In the genomic region with DNA sequence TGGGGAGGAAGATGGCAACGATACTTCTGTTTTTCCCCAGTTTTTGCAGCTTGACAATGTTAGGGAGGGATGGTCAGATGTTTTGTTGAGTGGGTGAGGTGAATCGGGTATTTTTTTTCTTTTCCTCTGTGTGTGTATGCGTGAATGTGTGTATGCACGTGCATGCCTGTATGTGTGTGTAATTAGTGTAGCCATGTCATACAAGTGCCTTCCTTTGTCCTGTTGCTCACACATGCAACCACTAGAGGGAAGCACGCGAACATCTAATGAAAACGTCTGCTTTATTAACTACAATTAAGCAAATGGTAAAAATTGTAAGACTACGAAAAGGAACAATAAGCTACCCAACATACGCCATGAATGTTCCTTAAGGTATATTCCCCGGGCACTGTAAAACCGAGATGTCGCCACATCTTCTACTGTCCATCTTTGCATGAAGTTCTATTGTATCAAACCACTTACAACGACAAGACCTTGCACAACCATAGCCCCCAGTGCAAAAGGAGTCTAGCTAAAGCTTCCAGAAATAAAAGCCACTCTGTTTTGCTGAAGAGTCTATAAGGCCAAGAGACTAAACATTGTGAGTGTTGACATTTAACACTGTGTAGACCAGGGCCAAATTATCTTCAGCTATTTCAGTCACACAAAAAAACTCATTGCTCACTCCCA, we compare ENCODE assay signal across 9 mouse cellular contexts. TPM values are rescaled to one million over a fixed set of nuclear protein-coding genes. Genes with fewer than 3 reads are reported as not detected.
DNase-seq lines count a peak whose midpoint lies in the region; ATAC-seq and TF ChIP-seq lines count a peak whose summit lies in the region.
"Had no signal": no experiment of that assay in that cellular context is flagged by ENCODE, and none has a peak within 500 bp of the region (broad histone marks: within the 10 kb centered on the region; RNA-seq: fewer than 3 reads in every experiment).

No protein-coding gene starts in this region.

- H3K4me3 ChIP-seq in forebrain, embryonic 13.5 days: no peak overlapping the region
- no peak overlapping the region for H3K4me3 ChIP-seq in forebrain, embryonic 11.5 days (ENCODE audit: low read depth, low read length)
- no peak overlapping the region for H3K4me3 ChIP-seq in thymus, adult 2 months (ENCODE audit: control insufficient read depth, insufficient read depth, low read length)
- H3K4me3 ChIP-seq in embryonic facial prominence, embryonic 14.5 days (ENCODE audit: low read depth, low read length): no peak overlapping the region
- H3K4me3 ChIP-seq in neural tube, embryonic 13.5 days: no peak overlapping the region
- H3K4me3 ChIP-seq: heart, embryonic 15.5 days had no signal

- TF ChIP-seq CTCF in thymus, adult 2 months (IDR thresholded peaks at IDR 0.05; ENCODE audit: borderline replicate concordance, control insufficient read depth, extremely low read depth, insufficient read depth, low read length, poor library complexity): no peak

- no peak for DNase-seq in forebrain, embryonic 11.5 days (ENCODE audit: low spot score)
- peak; percentile 2 for DNase-seq in thymus, adult 2 months
- DNase-seq in thymus, postnatal 10 days (ENCODE audit: low spot score in 2 of 2): no peak
- DNase-seq in embryonic facial prominence, embryonic 14.5 days (ENCODE audit: low spot score): peak; percentile 41
- peak; percentile 62 to 73 for DNase-seq in layer of hippocampus, postnatal 10 days (ENCODE audit: low spot score in 2 of 2)
- DNase-seq in Muller cell, postnatal 12 days (ENCODE audit: inconsistent ontology term): no peak

- H3K4me1 ChIP-seq in forebrain, embryonic 13.5 days: no peaks in the 10 kb centered on the region
- no peaks in the 10 kb centered on the region for H3K4me1 ChIP-seq in forebrain, embryonic 11.5 days (replicated peaks; ENCODE audit: control insufficient read depth, insufficient read depth, low read length)
- H3K4me1 ChIP-seq in thymus, adult 2 months (replicated peaks; ENCODE audit: control insufficient read depth, insufficient read depth, low read length): no peaks in the 10 kb centered on the region
- H3K4me1 ChIP-seq in embryonic facial prominence, embryonic 14.5 days (ENCODE audit: control insufficient read depth, insufficient read depth, low read length): no peaks in the 10 kb centered on the region
- H3K4me1 ChIP-seq in neural tube, embryonic 13.5 days (replicated peaks): 0 out of 2 replicates have a peak, but pooled peaks cover under 1% of the 10 kb centered on the region

- H3K9ac ChIP-seq in forebrain, embryonic 13.5 days: no peak overlapping the region
- H3K9ac ChIP-seq in forebrain, embryonic 11.5 days (ENCODE audit: low read length): no peak overlapping the region
- H3K9ac ChIP-seq in embryonic facial prominence, embryonic 14.5 days (ENCODE audit: low read depth, low read length): no peak overlapping the region
- no peak overlapping the region for H3K9ac ChIP-seq in neural tube, embryonic 13.5 days
- H3K9ac ChIP-seq: heart, embryonic 15.5 days had no signal

- WGBS in forebrain, embryonic 13.5 days: 49% methylated on average over 13 of the region's 13 CpGs
- WGBS in forebrain, embryonic 11.5 days: 55% methylated on average over 13 of the region's 13 CpGs
- 58% methylated on average over 13 of the region's 13 CpGs for WGBS in thymus, adult 2 months
- 55% methylated on average over 13 of the region's 13 CpGs for WGBS in embryonic facial prominence, embryonic 14.5 days
- WGBS in neural tube, embryonic 13.5 days: 54% methylated on average over 13 of the region's 13 CpGs

- no peaks in the 10 kb centered on the region for H3K9me3 ChIP-seq in forebrain, embryonic 13.5 days (replicated peaks)
- no peaks in the 10 kb centered on the region for H3K9me3 ChIP-seq in forebrain, embryonic 11.5 days (ENCODE audit: control insufficient read depth, low read length)
- no peaks in the 10 kb centered on the region for H3K9me3 ChIP-seq in embryonic facial prominence, embryonic 14.5 days (ENCODE audit: control insufficient read depth, low read length)
- H3K9me3 ChIP-seq in neural tube, embryonic 13.5 days: no peaks in the 10 kb centered on the region
- H3K9me3 ChIP-seq: heart, embryonic 15.5 days had no signal

- no peaks in the 10 kb centered on the region for H3K36me3 ChIP-seq in forebrain, embryonic 13.5 days (ENCODE audit: poor library complexity, severe bottlenecking)
- no peaks in the 10 kb centered on the region for H3K36me3 ChIP-seq in forebrain, embryonic 11.5 days (ENCODE audit: control insufficient read depth, insufficient read depth, low read length)
- no peaks in the 10 kb centered on the region for H3K36me3 ChIP-seq in thymus, adult 2 months (ENCODE audit: control insufficient read depth, insufficient read depth, low read length)
- no peaks in the 10 kb centered on the region for H3K36me3 ChIP-seq in embryonic facial prominence, embryonic 14.5 days (ENCODE audit: control insufficient read depth, insufficient read depth, low read length)
- H3K36me3 ChIP-seq in neural tube, embryonic 13.5 days: no peaks in the 10 kb centered on the region
- H3K36me3 ChIP-seq: heart, embryonic 15.5 days had no signal

- H3K27me3 ChIP-seq in forebrain, embryonic 13.5 days: no peaks in the 10 kb centered on the region
- H3K27me3 ChIP-seq in forebrain, embryonic 11.5 days (ENCODE audit: control insufficient read depth, insufficient read depth, low read length): no peaks in the 10 kb centered on the region
- no peaks in the 10 kb centered on the region for H3K27me3 ChIP-seq in thymus, adult 2 months (ENCODE audit: control insufficient read depth, insufficient read depth, low read length)
- no peaks in the 10 kb centered on the region for H3K27me3 ChIP-seq in embryonic facial prominence, embryonic 14.5 days (replicated peaks; ENCODE audit: control insufficient read depth, insufficient read depth, low read length)
- H3K27me3 ChIP-seq in neural tube, embryonic 13.5 days: no peaks in the 10 kb centered on the region
- H3K27me3 ChIP-seq: heart, embryonic 15.5 days had no signal

- no peak for TF ChIP-seq POLR2A in thymus, adult 2 months (IDR thresholded peaks at IDR 0.05; ENCODE audit: control insufficient read depth, extremely low read depth, insufficient read depth, low read length, poor library complexity)

- H3K27ac ChIP-seq in forebrain, embryonic 13.5 days: no peak overlapping the region
- H3K27ac ChIP-seq in forebrain, embryonic 11.5 days (ENCODE audit: low read depth, low read length): no peak overlapping the region
- no peak overlapping the region for H3K27ac ChIP-seq in thymus, adult 2 months (ENCODE audit: control insufficient read depth, insufficient read depth, low read length)
- H3K27ac ChIP-seq in embryonic facial prominence, embryonic 14.5 days (replicated peaks; ENCODE audit: low read depth, low read length): no peak overlapping the region
- no peak overlapping the region for H3K27ac ChIP-seq in neural tube, embryonic 13.5 days (replicated peaks)
- H3K27ac ChIP-seq: heart, embryonic 15.5 days had no signal

- ATAC-seq in forebrain, embryonic 13.5 days: peak; percentile 71
- no peak for ATAC-seq in forebrain, embryonic 11.5 days (replicated peaks; ENCODE audit: low FRiP score)
- ATAC-seq in embryonic facial prominence, embryonic 14.5 days (ENCODE audit: low read depth): no peak
- ATAC-seq in neural tube, embryonic 13.5 days (ENCODE audit: low read depth): peak; percentile 71; the same call in 1 of the 2 replicates

- H3K4me2 ChIP-seq in forebrain, embryonic 13.5 days: no peak overlapping the region
- H3K4me2 ChIP-seq in forebrain, embryonic 11.5 days (ENCODE audit: low read depth, low read length, severe bottlenecking): no peak overlapping the region
- no peak overlapping the region for H3K4me2 ChIP-seq in embryonic facial prominence, embryonic 14.5 days (ENCODE audit: low read depth, low read length)
- H3K4me2 ChIP-seq in neural tube, embryonic 13.5 days: no peak overlapping the region
- H3K4me2 ChIP-seq: heart, embryonic 15.5 days had no signal

RNA-seq across cellular contexts. Expression of a gene that starts 37.7 kb away (rescaled TPM):
- polyA plus RNA-seq in forebrain, embryonic 13.5 days (2015; fragmentation: Nextera tagmentation; extraction: Ambion mirVana): 0.23 and 0.25 TPM in 2 replicates
- 0.12 and 0.37 TPM in 2 replicates for polyA plus RNA-seq in forebrain, embryonic 11.5 days (2014; fragmentation: Nextera tagmentation; extraction: Ambion mirVana)
- polyA plus RNA-seq in thymus, adult 2 months (2012; rRNA removed): 1.5 and 1.7 TPM in 2 replicates
- polyA plus RNA-seq in embryonic facial prominence, embryonic 14.5 days (2014; fragmentation: Nextera tagmentation; extraction: Ambion mirVana): 0.15 and 0.38 TPM in 2 replicates
- total RNA-seq in layer of hippocampus, postnatal 10 days (2021): 1 to 10 TPM; 2.6 to 2.8 TPM
- polyA plus RNA-seq in neural tube, embryonic 13.5 days (2015; fragmentation: Nextera tagmentation; extraction: Ambion mirVana): 2.3 and 3.0 TPM in 2 replicates

Comparison
In these comparisons a context has a peak if more than half of its experiments do, and no peak if none do; other contexts are left out.
1. ATAC-seq: peak in forebrain, embryonic 13.5 days (single experiment) and neural tube, embryonic 13.5 days (single experiment); none in forebrain, embryonic 11.5 days (single experiment) and embryonic facial prominence, embryonic 14.5 days (single experiment).
2. DNase-seq: peak in thymus, adult 2 months (single experiment), embryonic facial prominence, embryonic 14.5 days (single experiment) and layer of hippocampus, postnatal 10 days (2 of 2); none in forebrain, embryonic 11.5 days (single experiment), thymus, postnatal 10 days (0 of 2) and Muller cell, postnatal 12 days (single experiment).